9 mouse cellular contexts compared by ENCODE assay signal in the genomic region with DNA sequence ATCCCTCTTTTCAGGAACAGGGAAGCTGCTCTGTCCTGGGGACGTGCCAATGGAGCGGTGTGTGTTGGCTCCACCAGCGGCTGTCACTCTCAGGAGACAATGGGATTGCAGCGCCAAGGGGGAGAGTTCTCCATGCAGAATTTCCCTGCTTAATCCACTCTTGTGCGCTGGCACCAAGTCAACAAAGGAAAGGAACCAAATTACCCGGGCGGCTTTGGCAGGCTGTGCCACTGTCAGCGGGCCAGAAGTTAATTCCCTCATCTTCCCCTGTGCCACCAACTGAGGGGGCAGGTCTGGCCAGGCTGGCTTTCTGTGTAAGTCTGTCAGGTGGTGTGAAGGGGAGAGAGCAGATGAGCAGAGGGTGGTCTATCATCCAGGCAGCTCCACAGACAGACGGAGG.
DNase-seq lines count a peak whose midpoint lies in the region; ATAC-seq lines count a peak whose summit lies in the region.
"Had no signal": no experiment of that assay in that cellular context is flagged by ENCODE, and none has a peak within 500 bp of the region (broad histone marks: within the 10 kb centered on the region; RNA-seq: fewer than 3 reads in every experiment).

No protein-coding gene starts in this region.

- H3K9me3 ChIP-seq in midbrain, embryonic 10.5 days (replicated peaks): no peaks in the 10 kb centered on the region
- H3K9me3 ChIP-seq in intestine, embryonic 16.5 days (ENCODE audit: control insufficient read depth, low read length): no peaks in the 10 kb centered on the region
- H3K9me3 ChIP-seq: megakaryocyte, embryonic 14.5 days had no signal

- peaks cover 57% of the 10 kb centered on the region for H3K4me1 ChIP-seq in midbrain, embryonic 10.5 days
- H3K4me1 ChIP-seq in intestine, embryonic 16.5 days (ENCODE audit: control insufficient read depth, insufficient read depth, low read length): 0 out of 2 replicates have a peak, but pooled peaks cover 3% of the 10 kb centered on the region

- H3K9ac ChIP-seq in intestine, embryonic 16.5 days (ENCODE audit: low read depth, low read length): no peak overlapping the region

- peaks cover 40% of the 10 kb centered on the region; the same call in 1 of the 2 replicates for H3K27me3 ChIP-seq in midbrain, embryonic 10.5 days (ENCODE audit: low read depth, poor library complexity, severe bottlenecking)
- no peaks in the 10 kb centered on the region for H3K27me3 ChIP-seq in intestine, embryonic 16.5 days (replicated peaks; ENCODE audit: control insufficient read depth, insufficient read depth, low read length)

- no peaks in the 10 kb centered on the region for H3K36me3 ChIP-seq in midbrain, embryonic 10.5 days
- H3K36me3 ChIP-seq in intestine, embryonic 16.5 days (ENCODE audit: control insufficient read depth, insufficient read depth, low read length): no peaks in the 10 kb centered on the region

- H3K4me3 ChIP-seq in midbrain, embryonic 10.5 days: no peak overlapping the region
- no peak overlapping the region for H3K4me3 ChIP-seq in intestine, embryonic 16.5 days (ENCODE audit: low read length)
- H3K4me3 ChIP-seq: megakaryocyte, embryonic 14.5 days had no signal

- H3K4me2 ChIP-seq in intestine, embryonic 16.5 days (ENCODE audit: low read depth, low read length): no peak overlapping the region

- H3K27ac ChIP-seq in midbrain, embryonic 10.5 days (replicated peaks): peak overlapping the region; percentile 50
- H3K27ac ChIP-seq in intestine, embryonic 16.5 days (ENCODE audit: low read length): no peak overlapping the region

- peak; percentile 10 for DNase-seq in adrenal gland, adult 2 months
- no peak for DNase-seq in adrenal gland, adult 8-10 months
- peak; percentile 57 for DNase-seq in cerebellum, adult 11 months
- DNase-seq in frontal cortex, postnatal 10 days (ENCODE audit: low spot score in 2 of 2): peak; percentile 61 to 63
- DNase-seq in kidney, postnatal 25 days: peak; percentile 34 to 48
- no peak for DNase-seq in midbrain, embryonic 10.5 days (ENCODE audit: low spot score)
- no peak for DNase-seq in urinary bladder, adult 18-20 months (ENCODE audit: low spot score in 2 of 2)

- WGBS in midbrain, embryonic 10.5 days: 28% methylated on average over 9 of the region's 9 CpGs
- WGBS in intestine, embryonic 16.5 days: 72% methylated on average over 9 of the region's 9 CpGs

- no peak for ATAC-seq in intestine, embryonic 16.5 days

Comparison
In these comparisons a context has a peak if more than half of its experiments do, and no peak if none do; other contexts are left out.
1. DNase-seq: peak in adrenal gland, adult 2 months (single experiment), cerebellum, adult 11 months (single experiment), frontal cortex, postnatal 10 days (2 of 2) and kidney, postnatal 25 days (2 of 2); none in adrenal gland, adult 8-10 months (single experiment), midbrain, embryonic 10.5 days (single experiment) and urinary bladder, adult 18-20 months (0 of 2).